Mouse (Mus musculus) left cerebral cortex, postnatal 14 days (tissue): Measurements from ENCODE around the gene Hmbs. TPM values are rescaled to one million over a fixed set of nuclear protein-coding genes. Genes with fewer than 3 reads are reported as not detected.
"Not testable (repeated sequence)": the region's sequence is repeated elsewhere in the genome, so short reads cannot be mapped to it uniquely, and the experiment has no call there.

Experiments used
- DNase-seq, 2 experiments: peaks; one replicate each; pipeline ENCODE4 v3.0.0; 2021 to 2022; ENCODE audit warnings: low spot score in 2 of 2, mixed read lengths in 1 of 2
- intact Hi-C: fragments of 180-260 bp; cut with DNase I; formaldehyde crosslinking; loops from one replicate; pipeline ENCODE4 v1.15.1; 2025
- long read RNA-seq, 2 experiments: library from polyadenylated mRNA; stranded (forward); transcript quantifications; one replicate each; pipeline ENCODE4 v2.0.0; 2021
- total RNA-seq, 2 experiments: library from RNA; stranded (reverse); gene quantifications; 2 replicates each; pipeline ENCODE4 v1.2.3; 2021

The Hmbs gene
- total RNA-seq: 10 to 100 TPM; 18.3 to 20.2 TPM
- long read RNA-seq, experiment 1, transcript Hmbs-201 (14 exons, 1,605 nt): major isoform, 13 of 27 reads
- long read RNA-seq, experiment 1, partial matches to known transcripts: 3 of 27 reads
- long read RNA-seq, experiment 1, other reads (novel, unspliced or antisense): 11 of 27 reads
- long read RNA-seq, experiment 2, transcript Hmbs-201 (14 exons, 1,605 nt): major isoform, 21 of 28 reads
- long read RNA-seq, experiment 2, partial matches to known transcripts: 1 of 28 reads
- long read RNA-seq, experiment 2, other reads (novel, unspliced or antisense): 5 of 28 reads

- intact Hi-C loops: no loop called here
- peak; percentile 85 to 87 for DNase-seq
Observed at GRCm38 (mm10) chr9:44343781-44344421, at the start of gene Hmbs. Gene Hmbs, minus strand, starts transcription at chr9:44344228.

GRCm38 (mm10) chr9:44391466-44391865, 47.4 kb upstream of the Hmbs start:
- intact Hi-C loops: loop anchor here (10.0 kb wide), 1 partner anchor 267 kb away; no protein-coding TSS in a partner anchor
- peak; percentile 60 to 76 for DNase-seq

GRCm38 (mm10) chr9:44389273-44389672, 45.2 kb upstream of the Hmbs start:
- peak; percentile 48 to 56 for DNase-seq
- intact Hi-C loops: no loop called here

DNA sequence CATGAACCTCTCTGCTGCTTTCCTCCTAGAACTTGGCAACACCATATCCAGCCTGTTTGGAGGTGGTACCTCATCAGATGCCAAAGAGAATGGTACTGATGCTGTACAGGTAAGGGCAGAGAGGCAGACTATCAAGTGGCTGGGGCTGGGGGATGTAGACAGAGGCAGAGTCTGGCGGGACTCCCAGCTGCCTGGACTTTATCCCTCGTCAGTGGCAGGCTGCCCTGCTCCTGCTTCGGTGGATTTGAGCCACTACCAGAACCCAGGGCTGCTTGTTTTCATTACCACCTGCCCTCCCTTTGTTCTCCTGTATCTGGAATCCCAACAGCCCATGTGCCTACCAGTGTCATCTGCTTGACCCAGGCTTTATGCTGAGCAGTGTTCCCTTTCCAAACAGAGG, 43.2 kb upstream of the Hmbs start:
- DNase-seq: no peak
- intact Hi-C loops: no loop called here

GRCm38 (mm10) chr9:44384596-44384995, 40.6 kb upstream of the Hmbs start:
- no peak for DNase-seq
- intact Hi-C loops: no loop called here

- intact Hi-C loops: no loop called here
- DNase-seq: no peak
Observed at GRCm38 (mm10) chr9:44379862-44380261, 35.8 kb upstream of the Hmbs start.

GRCm38 (mm10) chr9:44379054-44379834, 35.2 kb upstream of the Hmbs start, which contains the start of gene Hyou1:
Gene Hyou1, plus strand, starts transcription at chr9:44379490.
- intact Hi-C loops: no loop called here
- DNase-seq: peak; percentile 99

- intact Hi-C loops: no loop called here
- no peak for DNase-seq
Observed at GRCm38 (mm10) chr9:44378153-44378730, 34.2 kb upstream of the Hmbs start.

DNA sequence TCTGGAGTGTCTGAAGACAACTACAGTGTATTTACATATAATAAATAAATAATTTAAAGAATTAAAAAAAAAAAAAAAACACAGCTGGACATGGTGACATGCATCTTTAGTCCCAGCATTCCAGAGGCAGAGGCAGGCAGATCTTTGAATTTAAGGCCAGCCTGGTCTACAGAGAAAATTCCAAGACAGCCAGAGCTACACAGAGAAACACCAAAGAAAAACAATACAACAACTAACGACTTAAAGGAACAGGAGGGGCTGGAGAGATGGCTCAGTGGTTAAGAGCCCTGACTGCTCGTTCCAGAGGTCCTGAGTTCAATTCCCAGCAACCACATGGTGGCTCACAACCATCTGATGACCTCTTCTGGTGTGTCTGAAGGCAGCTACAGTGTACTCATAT, 33.3 kb upstream of the Hmbs start:
- intact Hi-C loops, DNase-seq: not testable (repeated sequence)

DNA sequence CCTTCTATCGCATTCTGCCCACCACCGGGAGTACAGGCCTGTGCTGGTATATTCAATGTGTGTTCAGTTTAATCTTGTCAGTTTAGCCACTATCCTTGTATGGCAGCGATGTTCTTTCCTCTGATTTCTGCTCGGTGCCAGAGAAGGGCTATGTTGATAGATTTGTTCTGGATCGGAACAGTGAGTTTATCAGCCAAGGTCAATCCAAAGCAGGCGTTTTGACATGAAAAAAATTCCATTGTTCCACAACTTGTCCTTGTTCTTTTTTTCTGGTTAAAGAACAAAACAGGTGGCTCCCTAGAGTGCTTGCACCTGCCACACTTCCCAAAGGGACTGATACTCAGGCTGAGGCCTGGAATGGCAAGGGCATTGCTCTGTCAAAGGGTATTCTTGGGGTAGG, 32.1 kb upstream of the Hmbs start:
- intact Hi-C loops: no loop called here
- no peak for DNase-seq

DNA sequence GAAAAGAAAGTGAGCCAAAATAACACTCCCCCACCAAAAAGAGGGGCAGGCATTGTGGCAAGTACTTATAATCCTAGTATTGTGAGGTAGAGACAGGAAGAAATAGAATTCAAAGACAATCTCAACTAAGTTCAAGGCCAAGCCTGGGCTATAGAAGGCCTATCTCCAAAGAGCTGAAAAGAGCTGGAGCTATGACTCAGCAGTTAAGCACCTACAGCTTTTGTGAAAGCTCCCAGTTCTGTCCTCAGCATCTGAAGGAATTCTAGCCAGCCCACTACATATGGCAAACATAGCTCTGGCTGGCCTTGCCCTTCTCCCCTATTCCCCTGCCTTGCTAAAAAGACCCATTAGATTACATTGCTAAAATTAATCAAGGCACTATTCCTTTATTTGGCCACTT, 29.4 kb upstream of the Hmbs start:
- intact Hi-C loops: no loop called here

GRCm38 (mm10) chr9:44364480-44364879, 20.5 kb upstream of the Hmbs start:
- no peak for DNase-seq
- intact Hi-C loops: no loop called here

More for the DNA sequence above, 29.4 kb upstream of the Hmbs start:
- DNase-seq: no peak

DNA sequence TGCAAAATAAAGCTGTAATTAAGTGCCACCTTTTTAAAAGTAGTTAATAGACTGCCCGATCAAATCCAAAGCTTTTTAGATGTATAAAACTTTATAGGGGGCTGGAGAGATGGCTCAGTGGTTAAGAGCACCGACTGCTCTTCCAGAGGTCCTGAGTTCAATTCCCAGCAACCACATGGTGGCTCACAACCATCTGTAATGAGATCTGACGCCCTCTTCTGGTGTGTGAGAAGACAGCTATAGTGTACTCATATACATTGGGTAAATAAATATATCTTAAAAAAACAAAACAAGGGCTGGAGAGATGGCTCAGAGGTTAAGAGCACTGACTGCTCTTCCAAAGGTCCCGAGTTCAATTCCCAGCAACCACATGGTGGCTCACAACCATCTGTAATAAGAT, 17.9 kb upstream of the Hmbs start:
- not testable (repeated sequence) for DNase-seq

GRCm38 (mm10) chr9:44361190-44361917, 17.3 kb upstream of the Hmbs start, which contains the start of gene Vps11:
Gene Vps11, minus strand, starts transcription at chr9:44361670.
- peak; percentile 94 to 96 for DNase-seq
- intact Hi-C loops: no loop called here

More for the DNA sequence above, 17.9 kb upstream of the Hmbs start:
- intact Hi-C loops: not testable (repeated sequence)

DNA sequence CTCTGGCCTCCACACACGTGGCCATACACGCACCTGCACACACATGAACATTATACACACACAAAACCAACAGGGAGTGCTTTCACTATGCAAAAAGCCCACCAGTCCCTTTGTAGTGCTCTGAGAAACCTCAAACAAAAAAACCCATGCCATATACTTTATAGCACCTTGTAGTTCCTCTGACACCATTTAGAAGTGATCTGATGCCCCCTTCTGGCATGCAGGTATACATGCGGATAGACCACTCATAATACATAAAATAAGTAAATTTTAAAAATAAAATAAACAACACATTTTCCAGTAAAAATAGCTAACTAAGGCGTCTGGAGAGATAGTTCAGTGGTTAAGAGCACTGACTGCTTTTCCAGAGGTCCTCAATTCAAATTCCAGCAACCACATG, 13.2 kb upstream of the Hmbs start:
- intact Hi-C loops: no loop called here

GRCm38 (mm10) chr9:44353142-44353541, 9.1 kb upstream of the Hmbs start:
- intact Hi-C loops: no loop called here
- DNase-seq: no peak

More for the DNA sequence above, 13.2 kb upstream of the Hmbs start:
- no peak for DNase-seq

- intact Hi-C loops: no loop called here
- DNase-seq: no peak
Observed at GRCm38 (mm10) chr9:44352337-44352736, 8.3 kb upstream of the Hmbs start.

GRCm38 (mm10) chr9:44351396-44351795, 7.4 kb upstream of the Hmbs start:
- intact Hi-C loops: no loop called here
- no peak for DNase-seq

GRCm38 (mm10) chr9:44348546-44348945, 4.5 kb upstream of the Hmbs start:
- DNase-seq: no peak
- intact Hi-C loops: no loop called here
